Mouse (Mus musculus): ENCODE measurements around the gene Gm17387. TPM values are rescaled to one million over a fixed set of nuclear protein-coding genes. Genes with fewer than 3 reads are reported as not detected.

The Gm17387 gene
- polyA plus RNA-seq, 1 experiment, result not detected

- no peak for TF ChIP-seq CTCF (IDR thresholded peaks at IDR 0.05; ENCODE audit: borderline replicate concordance, extremely low read depth, insufficient read depth, insufficient read length)
- no peak for TF ChIP-seq POLR2A (IDR thresholded peaks at IDR 0.05; ENCODE audit: borderline replicate concordance, extremely low read depth, insufficient read depth, insufficient read length, poor library complexity, severe bottlenecking)
- DNase-seq (ENCODE audit: low read depth), result no peak
Measured at GRCm38 (mm10) chr7:141039386-141040107, 10.6 kb downstream of the Gm17387 start.

DNA sequence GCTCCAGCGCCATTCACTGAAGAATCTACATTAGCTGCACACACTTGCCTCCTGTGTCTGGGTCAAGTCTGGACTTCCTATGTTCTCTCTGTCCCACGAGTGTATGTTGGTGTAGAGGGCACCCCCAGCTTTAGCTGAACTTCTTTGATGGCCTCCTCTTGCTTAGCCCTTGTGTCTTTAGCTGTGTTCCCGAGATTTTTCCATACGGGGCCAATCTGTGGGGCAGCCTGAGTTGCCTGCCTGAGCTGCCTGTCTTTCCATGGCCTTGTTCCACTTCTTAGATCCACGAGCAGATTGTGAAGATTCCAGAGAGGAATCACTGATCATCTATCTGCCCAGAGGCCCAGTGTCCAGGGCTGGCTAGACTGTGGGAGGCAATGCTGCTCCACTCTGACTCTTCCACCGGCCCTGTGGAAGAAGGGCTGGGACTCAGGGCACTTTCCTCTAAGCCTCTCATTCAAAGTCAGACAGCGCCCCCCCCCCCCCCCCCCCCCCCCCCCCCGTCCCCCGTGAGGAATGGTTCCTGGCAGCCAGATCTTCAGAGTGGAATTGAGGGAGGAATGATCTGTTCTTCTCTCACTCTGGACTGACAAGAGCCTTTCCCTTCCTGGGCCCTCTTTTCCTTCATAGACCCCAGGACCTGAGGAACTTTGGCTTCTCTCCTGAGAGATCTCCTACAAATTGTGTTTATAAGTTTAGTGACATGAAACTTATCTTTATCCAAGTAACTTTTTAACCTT lies 12.1 kb downstream of the Gm17387 start:
- TF ChIP-seq CTCF (IDR thresholded peaks at IDR 0.05; ENCODE audit: borderline replicate concordance, extremely low read depth, insufficient read depth, insufficient read length), result no peak
- TF ChIP-seq POLR2A (IDR thresholded peaks at IDR 0.05; ENCODE audit: borderline replicate concordance, extremely low read depth, insufficient read depth, insufficient read length, poor library complexity, severe bottlenecking), result no peak
- peak; percentile 38 for DNase-seq (ENCODE audit: low read depth)

DNA sequence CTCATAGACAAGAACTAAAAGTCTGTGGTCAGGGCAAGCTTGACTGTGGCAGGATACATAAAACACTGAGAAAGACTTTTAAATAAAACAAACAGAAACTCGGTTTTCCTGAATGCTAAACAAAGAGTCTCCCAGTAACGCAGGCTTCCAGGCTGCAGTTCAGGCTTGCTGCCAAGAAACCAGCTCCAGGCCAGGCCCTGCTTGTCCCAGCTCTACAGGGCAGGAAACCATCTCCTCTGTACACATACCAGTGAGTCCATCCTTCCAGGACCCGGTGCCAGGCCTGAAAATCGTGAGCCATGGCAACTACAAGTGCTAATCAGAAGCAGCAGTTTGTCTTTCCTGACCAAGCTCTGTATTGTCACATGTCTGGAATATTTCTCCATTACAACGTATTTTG lies 12.7 kb downstream of the Gm17387 start:
- no peak for TF ChIP-seq POLR2A (IDR thresholded peaks at IDR 0.05; ENCODE audit: borderline replicate concordance, extremely low read depth, insufficient read depth, insufficient read length, poor library complexity, severe bottlenecking)
- TF ChIP-seq CTCF (IDR thresholded peaks at IDR 0.05; ENCODE audit: borderline replicate concordance, extremely low read depth, insufficient read depth, insufficient read length), result no peak
- peak; percentile 86 for DNase-seq (ENCODE audit: low read depth)

DNA sequence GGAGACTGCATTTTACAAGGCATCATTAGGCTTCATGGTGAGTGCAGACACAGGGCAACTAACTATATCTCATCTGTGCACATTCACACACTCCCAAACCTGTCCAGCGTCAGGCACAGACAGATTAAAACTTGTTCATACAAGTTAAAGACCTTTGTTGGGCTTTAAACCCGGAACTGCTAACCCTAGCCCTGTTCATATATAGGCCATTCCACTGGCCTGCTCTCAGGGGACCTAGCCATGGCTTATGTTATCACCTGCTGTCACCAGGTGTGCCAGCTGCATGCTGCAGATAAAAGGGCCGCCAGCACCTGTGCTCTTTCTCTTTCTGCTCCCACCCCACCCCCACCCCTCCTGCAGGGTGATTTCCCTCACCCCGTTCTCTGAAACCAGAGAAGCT lies 13.6 kb downstream of the Gm17387 start:
- no peak for TF ChIP-seq CTCF (IDR thresholded peaks at IDR 0.05; ENCODE audit: borderline replicate concordance, extremely low read depth, insufficient read depth, insufficient read length)
- TF ChIP-seq POLR2A (IDR thresholded peaks at IDR 0.05; ENCODE audit: borderline replicate concordance, extremely low read depth, insufficient read depth, insufficient read length, poor library complexity, severe bottlenecking), result no peak
- no peak for DNase-seq (ENCODE audit: low read depth)

- TF ChIP-seq POLR2A (IDR thresholded peaks at IDR 0.05; ENCODE audit: borderline replicate concordance, extremely low read depth, insufficient read depth, insufficient read length, poor library complexity, severe bottlenecking) (no peak), CTCF (IDR thresholded peaks at IDR 0.05; ENCODE audit: borderline replicate concordance, extremely low read depth, insufficient read depth, insufficient read length) (no peak)
Measured at GRCm38 (mm10) chr7:141046931-141047580, 18.1 kb downstream of the Gm17387 start.

DNA sequence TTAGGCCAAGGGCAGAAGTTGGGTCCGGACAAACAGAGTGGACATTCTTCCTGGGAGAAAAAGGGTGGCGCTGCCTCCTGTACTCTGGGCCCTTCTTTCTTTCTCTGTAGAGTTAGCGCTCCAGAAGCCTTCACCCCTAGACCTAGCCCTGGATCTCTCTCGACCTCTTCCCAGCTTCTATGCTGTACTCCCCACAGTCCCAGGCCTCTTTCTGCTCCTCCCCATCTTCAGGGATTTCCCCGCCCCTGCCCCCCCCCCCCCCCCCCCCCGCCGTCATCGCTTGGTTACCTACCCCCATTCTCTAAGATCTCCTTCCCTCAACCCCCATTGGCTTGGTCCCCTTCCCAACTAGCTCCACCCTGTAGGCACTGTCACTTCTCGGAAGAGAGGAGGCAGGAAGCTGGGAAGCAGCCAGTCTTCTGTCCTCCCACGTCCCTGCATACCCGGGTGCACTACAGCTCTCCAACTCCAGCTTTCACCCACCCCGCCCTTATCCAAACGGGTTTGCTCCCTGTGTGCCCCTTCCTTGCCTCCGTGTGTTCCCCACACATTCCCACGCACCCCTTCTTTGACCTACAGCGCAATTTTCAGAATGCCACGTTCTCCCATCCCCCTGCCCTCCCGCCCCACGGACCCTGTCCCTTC lies 18.8 kb downstream of the Gm17387 start:
- DNase-seq (ENCODE audit: low read depth), result peak; percentile 85
- TF ChIP-seq POLR2A (IDR thresholded peaks at IDR 0.05; ENCODE audit: borderline replicate concordance, extremely low read depth, insufficient read depth, insufficient read length, poor library complexity, severe bottlenecking) (peak; percentile 16; the same call in 1 of the 2 replicates), CTCF (IDR thresholded peaks at IDR 0.05; ENCODE audit: borderline replicate concordance, extremely low read depth, insufficient read depth, insufficient read length) (no peak)

More at GRCm38 (mm10) chr7:141046931-141047580, 18.1 kb downstream of the Gm17387 start:
- DNase-seq (ENCODE audit: low read depth), result no peak

GRCm38 (mm10) chr7:141048226-141049218 lies 19.6 kb downstream of the Gm17387 start:
- DNase-seq (ENCODE audit: low read depth), result peak; percentile 95
- TF ChIP-seq CTCF (IDR thresholded peaks at IDR 0.05; ENCODE audit: borderline replicate concordance, extremely low read depth, insufficient read depth, insufficient read length), result peak; percentile 92
- no peak for TF ChIP-seq POLR2A (IDR thresholded peaks at IDR 0.05; ENCODE audit: borderline replicate concordance, extremely low read depth, insufficient read depth, insufficient read length, poor library complexity, severe bottlenecking)

DNA sequence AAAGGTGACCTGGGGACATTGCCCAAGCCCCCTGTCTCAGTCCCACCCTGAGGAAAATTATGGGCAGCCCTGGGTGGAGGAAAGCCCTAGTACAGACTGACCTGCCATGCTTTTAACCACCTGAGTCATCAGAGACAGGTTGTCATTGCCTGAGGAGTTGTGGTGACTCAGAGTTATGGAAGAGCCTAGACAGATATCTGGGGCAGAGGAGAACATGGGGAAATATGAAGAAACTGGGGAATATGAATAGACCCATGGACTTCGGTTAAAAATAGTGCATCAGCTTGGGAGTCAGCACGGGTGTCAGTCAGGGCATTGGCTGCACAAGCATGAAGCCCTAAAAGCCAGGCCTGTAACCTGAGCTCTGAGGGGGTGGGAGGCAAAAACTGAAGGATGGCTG lies 20.4 kb downstream of the Gm17387 start:
- TF ChIP-seq CTCF (IDR thresholded peaks at IDR 0.05; ENCODE audit: borderline replicate concordance, extremely low read depth, insufficient read depth, insufficient read length) (no peak), POLR2A (IDR thresholded peaks at IDR 0.05; ENCODE audit: borderline replicate concordance, extremely low read depth, insufficient read depth, insufficient read length, poor library complexity, severe bottlenecking) (no peak)
- DNase-seq (ENCODE audit: low read depth), result no peak

GRCm38 (mm10) chr7:141051060-141051685 lies 22.2 kb downstream of the Gm17387 start:
- TF ChIP-seq POLR2A (IDR thresholded peaks at IDR 0.05; ENCODE audit: borderline replicate concordance, extremely low read depth, insufficient read depth, insufficient read length, poor library complexity, severe bottlenecking) (no peak), CTCF (IDR thresholded peaks at IDR 0.05; ENCODE audit: borderline replicate concordance, extremely low read depth, insufficient read depth, insufficient read length) (no peak)

More at GRCm38 (mm10) chr7:141051060-141051685, 22.2 kb downstream of the Gm17387 start:
- no peak for DNase-seq (ENCODE audit: low read depth)
